Mouse (Mus musculus) liver, adult 2 months (tissue): ENCODE data around the gene St3gal5. TPM values are rescaled to one million over a fixed set of nuclear protein-coding genes. Genes with fewer than 3 reads are reported as not detected.
A peak's percentile ranks its signal among the peaks of the same experiment; 100 is the strongest.

Experiments
- DNase-seq: peaks from one replicate; pipeline ENCODE4 v3.0.0-alpha.2; 2011; ENCODE audit warnings: low read depth, low spot score; ENCODE audit errors: extremely low read depth
- H3K27ac ChIP-seq: fragments of 200-500 bp; replicated peaks from 2 replicates; pipeline ENCODE4 v1.5.1; 2012; ENCODE audit warnings: low read depth, mild to moderate bottlenecking, control low read depth, inconsistent platforms, low read length; ENCODE audit not compliant: insufficient read depth
- H3K27me3 ChIP-seq: fragments of 200-500 bp; 2 replicates; pipeline ENCODE4 v1.6.1; 2012; ENCODE audit warnings: mild to moderate bottlenecking, moderate library complexity, low read length, inconsistent platforms; ENCODE audit not compliant: control insufficient read depth, insufficient read depth
- H3K36me3 ChIP-seq: fragments of 200-500 bp; 2 replicates; pipeline ENCODE4 v1.6.1; 2012; ENCODE audit warnings: low read length, inconsistent platforms; ENCODE audit not compliant: control insufficient read depth, insufficient read depth
- H3K4me1 ChIP-seq: fragments of 200-500 bp; 2 replicates; pipeline ENCODE4 v1.6.1; 2011; ENCODE audit warnings: low read length; ENCODE audit not compliant: control insufficient read depth, insufficient read depth
- H3K4me3 ChIP-seq: fragments of 200-500 bp; 2 replicates; pipeline ENCODE4 v1.5.1; 2011; ENCODE audit warnings: low read depth, mild to moderate bottlenecking, control low read depth, low read length, moderate library complexity; ENCODE audit not compliant: insufficient read depth
- H3K79me2 ChIP-seq: fragments of 200-500 bp; 2 replicates; pipeline ENCODE4 v1.6.1; 2012; ENCODE audit warnings: inconsistent platforms, mild to moderate bottlenecking, low read length, moderate library complexity; ENCODE audit not compliant: control insufficient read depth, insufficient read depth
- H3K9ac ChIP-seq: fragments of 200-500 bp; 2 replicates; pipeline ENCODE4 v1.6.1; 2012; ENCODE audit warnings: low read depth, mild to moderate bottlenecking, control low read depth, inconsistent platforms, low read length
- CTCF ChIP-seq: fragments of 200-500 bp; IDR thresholded peaks from 2 replicates; pipeline ENCODE4 v1.5.1; 2011; ENCODE audit warnings: low read depth, low read length, control low read depth
- POLR2A ChIP-seq: fragments of 200-500 bp; IDR thresholded peaks from 2 replicates; pipeline ENCODE4 v1.6.1; 2011; ENCODE audit warnings: low read length, control low read depth; ENCODE audit not compliant: insufficient read depth; ENCODE audit errors: extremely low read depth
- WGBS: fragments of 180-500 bp; shearing (Covaris S2); methylation state at CpG from one replicate; pipeline ENCODE4 v1.1.7; 2018; 5-methylcytosine and 5-hydroxymethylcytosine counted together
- polyA plus RNA-seq: library from polyadenylated mRNA; depleted of rRNA; stranded (reverse); fragments of >200 nt; gene quantifications from 2 replicates; pipeline ENCODE4 v1.2.3, GENCODE M21; 2012; rRNA removed
- total RNA-seq: library from RNA; depleted of rRNA; stranded (reverse); fragments of >200 nt; gene quantifications from 2 replicates; pipeline ENCODE4 v1.2.3, GENCODE M21; 2014; rRNA removed

St3gal5 gene
- total and polyA plus RNA-seq, 2 experiments: 61.4 to 162 TPM

DNA sequence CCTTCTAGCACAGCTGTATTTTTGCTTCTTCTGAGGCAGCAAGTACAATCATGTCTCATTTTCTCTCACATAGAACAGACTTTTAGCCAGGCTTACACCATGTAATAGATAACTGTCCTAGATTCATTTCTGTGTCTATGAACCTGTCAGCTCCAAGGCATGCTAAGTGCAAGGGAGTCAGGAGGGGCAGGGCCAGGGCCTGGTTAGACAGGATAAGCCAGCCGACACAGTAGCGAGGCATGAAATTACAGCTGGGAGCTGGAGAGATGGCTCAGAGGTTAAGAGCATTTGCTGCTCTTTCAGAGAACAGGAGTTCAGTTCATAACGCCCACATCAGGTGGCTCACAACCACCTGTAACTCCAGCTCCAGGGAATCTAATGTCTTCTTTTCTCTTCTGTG lies 99.3 kb downstream of the St3gal5 start:
- Histone ChIP-seq H3K27me3 (no peaks in the 10 kb centered on the region), H3K36me3 (no peaks in the 10 kb centered on the region), H3K27ac (no peak overlapping the region), H3K4me1 (no peaks in the 10 kb centered on the region), H3K9ac (no peak overlapping the region), H3K79me2 (no peaks in the 10 kb centered on the region), H3K4me3 (no peak overlapping the region)
- 95% methylated on average over 3 of the region's 3 CpGs for WGBS
- no peak for DNase-seq
- TF ChIP-seq CTCF: no peak
- no peak for TF ChIP-seq POLR2A

- H3K36me3 ChIP-seq: no peaks in the 10 kb centered on the region
- no peaks in the 10 kb centered on the region for H3K27me3 ChIP-seq
- H3K9ac ChIP-seq: no peak overlapping the region
- H3K79me2 ChIP-seq: no peaks in the 10 kb centered on the region
- H3K4me1 ChIP-seq: no peaks in the 10 kb centered on the region
- H3K4me3 ChIP-seq: no peak overlapping the region
- no peak overlapping the region for H3K27ac ChIP-seq
- TF ChIP-seq CTCF (no peak), POLR2A (no peak)
- no peak for DNase-seq
These were observed 100.1 kb downstream of the St3gal5 start for GRCm38 (mm10) chr6:72197515-72197914.

- WGBS: 71% methylated on average over 11 of the region's 11 CpGs
- Histone ChIP-seq H3K27ac (peak overlapping the region; percentile 26), H3K4me3 (no peak overlapping the region), H3K9ac (no peak overlapping the region), H3K79me2 (no peaks in the 10 kb centered on the region), H3K36me3 (no peaks in the 10 kb centered on the region), H3K4me1 (peaks cover 5% of the 10 kb centered on the region; the same call in 1 of the 2 replicates), H3K27me3 (no peaks in the 10 kb centered on the region)
- TF ChIP-seq POLR2A (no peak), CTCF (no peak)
- DNase-seq: no peak
These were observed 103.3 kb downstream of the St3gal5 start for GRCm38 (mm10) chr6:72200595-72201256.

DNA sequence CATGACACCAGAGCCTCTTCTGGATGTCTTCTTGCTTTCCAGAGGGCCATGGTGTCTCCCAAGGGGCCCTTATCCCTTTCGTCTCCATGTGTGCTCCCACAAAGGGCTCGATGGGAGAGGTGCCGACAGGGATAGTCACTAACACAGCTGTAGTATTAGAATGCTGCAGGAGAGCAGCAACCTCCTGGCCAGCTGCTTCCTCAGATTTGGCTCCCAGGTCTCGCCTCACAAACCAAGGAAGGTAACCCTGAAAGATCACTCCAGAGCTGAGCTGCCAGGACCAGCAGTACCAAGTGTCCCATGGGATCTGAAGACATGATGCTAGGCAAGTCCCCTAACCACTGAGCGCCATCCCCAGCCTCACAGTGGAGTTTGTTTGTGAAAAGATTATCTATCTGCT lies 105.3 kb downstream of the St3gal5 start:
- no peaks in the 10 kb centered on the region; the same call in 1 of the 2 replicates for H3K36me3 ChIP-seq
- DNase-seq: no peak

DNA sequence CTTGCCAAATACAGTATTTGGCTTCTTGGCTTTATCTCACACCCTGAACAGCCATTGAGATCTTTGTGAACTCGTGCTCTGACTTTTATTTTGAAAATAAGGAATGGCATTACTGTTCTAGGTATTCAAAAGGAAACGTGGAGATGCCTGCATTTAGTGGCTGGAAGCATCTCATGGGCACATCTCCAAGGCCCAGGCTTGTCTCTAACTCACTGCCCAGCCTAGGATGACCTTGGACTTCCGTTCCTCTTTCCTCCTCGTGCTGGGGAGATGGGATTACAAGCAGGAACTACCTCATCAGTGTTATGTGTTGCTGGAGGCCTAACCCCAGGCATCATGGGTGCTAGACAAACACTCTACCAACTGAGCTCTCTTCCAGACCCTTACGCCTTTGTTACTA lies 105.9 kb downstream of the St3gal5 start:
- H3K27me3 ChIP-seq: no peaks in the 10 kb centered on the region
- peak; percentile 22 for DNase-seq
- H3K79me2 ChIP-seq: no peaks in the 10 kb centered on the region
- no peak overlapping the region for H3K9ac ChIP-seq
- H3K4me3 ChIP-seq: no peak overlapping the region
- H3K36me3 ChIP-seq: no peaks in the 10 kb centered on the region; the same call in 1 of the 2 replicates
- WGBS: 42% methylated on average over 5 of the region's 5 CpGs
- no peak overlapping the region for H3K27ac ChIP-seq
- peaks cover 5% of the 10 kb centered on the region; the same call in 1 of the 2 replicates for H3K4me1 ChIP-seq
- TF ChIP-seq POLR2A: no peak
- no peak for TF ChIP-seq CTCF

More for the DNA sequence above, 105.3 kb downstream of the St3gal5 start:
- Histone ChIP-seq H3K27me3 (no peaks in the 10 kb centered on the region), H3K4me3 (no peak overlapping the region), H3K9ac (no peak overlapping the region), H3K27ac (no peak overlapping the region), H3K4me1 (peaks cover 5% of the 10 kb centered on the region; the same call in 1 of the 2 replicates), H3K79me2 (no peaks in the 10 kb centered on the region)
- 86% methylated on average over 5 of the region's 5 CpGs for WGBS
- no peak for TF ChIP-seq POLR2A
- TF ChIP-seq CTCF: no peak

Other genes with a start within 250 kb of the St3gal5 start
- 48.4 and 58.9 TPM in 2 replicates for gene Ptcd3, start 188.8 kb upstream of the St3gal5 start, total RNA-seq
- gene Ptcd3, start 188.8 kb upstream of the St3gal5 start, polyA plus RNA-seq: 8.1 and 9.1 TPM in 2 replicates
- 9.3 and 15.2 TPM in 2 replicates for gene Polr1a, start 188.5 kb upstream of the St3gal5 start, total RNA-seq
- 6.4 and 8.6 TPM in 2 replicates for gene Polr1a, start 188.5 kb upstream of the St3gal5 start, polyA plus RNA-seq
- gene Atoh8, start 138.0 kb downstream of the St3gal5 start, total RNA-seq: 5.1 and 15.4 TPM in 2 replicates
- gene Atoh8, start 138.0 kb downstream of the St3gal5 start, polyA plus RNA-seq: 22.9 and 28.7 TPM in 2 replicates
- not detected in 2 replicates for gene Sftpb, start 207.0 kb downstream of the St3gal5 start, total RNA-seq
- gene Sftpb, start 207.0 kb downstream of the St3gal5 start, polyA plus RNA-seq: 0.31 TPM in 1 of 2 replicates, not detected in the other
- gene Usp39, start 247.6 kb downstream of the St3gal5 start, total RNA-seq: 15.2 TPM in 2 replicates
- gene Usp39, start 247.6 kb downstream of the St3gal5 start, polyA plus RNA-seq: 10.5 and 11.9 TPM in 2 replicates
- 10.2 and 14.2 TPM in 2 replicates for gene 0610030E20Rik, start 249.7 kb downstream of the St3gal5 start, total RNA-seq
- 17.5 and 18.5 TPM in 2 replicates for gene 0610030E20Rik, start 249.7 kb downstream of the St3gal5 start, polyA plus RNA-seq